Mouse (Mus musculus) large intestine, adult 2 months (tissue): ENCODE data around the gene Nrsn1. TPM values are rescaled to one million over a fixed set of nuclear protein-coding genes. Genes with fewer than 3 reads are reported as not detected.
"Not testable (repeated sequence)": the region's sequence is repeated elsewhere in the genome, so short reads cannot be mapped to it uniquely, and the experiment has no call there.

ENCODE experiments used
- DNase-seq: peaks from one replicate; pipeline ENCODE4 v3.0.0-alpha.2; 2012; ENCODE audit warnings: low read depth, low spot score
- WGBS: fragments of 180-500 bp; shearing (Covaris S2); methylation state at CpG from one replicate; pipeline ENCODE4 v1.1.7; 2018; 5-methylcytosine and 5-hydroxymethylcytosine counted together
- polyA plus RNA-seq: library from polyadenylated mRNA; depleted of rRNA; stranded (reverse); fragments of >200 nt; gene quantifications from 2 replicates; pipeline ENCODE4 v1.2.3, GENCODE M21; 2012; rRNA removed

Nrsn1 gene
- polyA plus RNA-seq, result 0.48 and 0.82 TPM in 2 replicates

GRCm38 (mm10) chr13:25270402-25270801, at the start of gene Nrsn1:
TSS of gene Nrsn1 (minus strand) at chr13:25270502.
- DNase-seq, result not testable (repeated sequence)
- WGBS, result 39% methylated on average over 2 of the region's 2 CpGs

DNA sequence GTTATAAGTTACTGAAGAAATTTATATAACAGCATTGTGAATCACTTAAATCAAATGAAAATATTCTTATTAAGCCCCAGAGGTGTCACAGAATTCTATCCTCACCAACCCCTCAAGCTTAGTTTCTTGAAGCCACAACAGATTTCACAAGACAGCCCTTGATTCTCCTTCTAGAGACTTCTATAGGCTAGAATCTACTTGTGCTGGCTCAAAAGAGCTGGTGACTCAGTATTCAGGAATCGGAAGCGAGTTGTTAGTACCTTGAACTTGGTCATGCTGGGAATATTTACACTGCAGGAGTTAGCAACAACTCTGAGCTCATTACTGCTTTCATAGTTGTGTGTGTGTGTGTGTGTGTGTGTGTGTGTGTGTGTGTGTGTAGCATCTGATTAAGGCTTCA, 41.8 kb upstream of the Nrsn1 start:
- WGBS, result 56% methylated on average over 2 of the region's 2 CpGs
- no peak for DNase-seq

DNA sequence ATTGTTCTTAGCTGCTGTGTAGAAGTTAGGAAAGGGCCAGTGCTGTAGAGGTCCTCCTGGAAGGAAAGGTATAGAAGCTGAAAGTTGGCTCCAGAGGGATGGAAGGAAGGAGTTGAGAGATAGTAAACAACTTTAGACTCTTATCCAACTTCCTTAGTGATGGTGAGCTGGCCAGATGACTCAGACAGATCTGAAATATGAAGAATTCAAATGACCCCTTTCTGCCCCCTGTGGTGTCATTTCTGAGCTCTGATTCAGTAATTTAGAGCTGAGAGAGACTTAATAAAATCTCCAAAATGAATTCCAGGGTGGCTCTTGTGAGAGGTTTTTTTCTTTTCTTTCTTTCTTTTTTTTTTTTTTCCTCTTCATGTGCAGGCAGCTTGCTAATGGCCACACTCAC, 39.8 kb upstream of the Nrsn1 start:
- DNase-seq, result no peak

GRCm38 (mm10) chr13:25288736-25289135, 18.4 kb upstream of the Nrsn1 start:
- no peak for DNase-seq
- WGBS, result 56% methylated on average over 1 of the region's 1 CpGs

- no peak for DNase-seq
- WGBS, result 64% methylated on average over 5 of the region's 5 CpGs
Observed at GRCm38 (mm10) chr13:25274934-25275565, 4.7 kb upstream of the Nrsn1 start.

GRCm38 (mm10) chr13:25272189-25272588, 1.9 kb upstream of the Nrsn1 start:
- 51% methylated on average over 4 of the region's 4 CpGs for WGBS
- no peak for DNase-seq

GRCm38 (mm10) chr13:25269569-25270268, 583 bp downstream of the Nrsn1 start:
- no peak for DNase-seq
- WGBS, result 7% methylated on average over 42 of the region's 42 CpGs

- WGBS, result 13% methylated on average over 2 of the region's 2 CpGs
- DNase-seq, result no peak
Observed at GRCm38 (mm10) chr13:25269039-25269438, 1.3 kb downstream of the Nrsn1 start.

DNA sequence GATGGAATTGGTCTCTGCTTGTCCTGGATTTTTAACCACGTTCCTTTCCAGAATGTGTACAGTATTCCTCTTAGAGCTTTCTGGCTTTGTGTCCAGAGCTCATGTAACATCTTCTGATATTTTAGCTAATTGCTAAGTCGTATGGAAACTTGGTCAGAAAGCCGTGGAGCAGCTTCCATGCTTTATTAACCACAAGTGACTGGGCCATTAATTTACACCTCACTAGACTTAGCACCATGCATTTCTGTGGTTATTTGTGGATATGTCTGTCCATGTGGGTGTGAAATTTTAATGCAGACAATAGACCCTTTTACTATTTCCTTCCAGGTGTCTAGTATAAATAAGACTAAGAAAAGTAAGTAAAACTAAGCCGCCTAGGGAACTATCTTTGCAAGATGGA, 7.6 kb downstream of the Nrsn1 start:
- no peak for DNase-seq
- 75% methylated on average over 4 of the region's 4 CpGs for WGBS

- no peak for DNase-seq
- 75% methylated on average over 6 of the region's 6 CpGs for WGBS
Observed at GRCm38 (mm10) chr13:25257608-25258007, 12.7 kb downstream of the Nrsn1 start.

DNA sequence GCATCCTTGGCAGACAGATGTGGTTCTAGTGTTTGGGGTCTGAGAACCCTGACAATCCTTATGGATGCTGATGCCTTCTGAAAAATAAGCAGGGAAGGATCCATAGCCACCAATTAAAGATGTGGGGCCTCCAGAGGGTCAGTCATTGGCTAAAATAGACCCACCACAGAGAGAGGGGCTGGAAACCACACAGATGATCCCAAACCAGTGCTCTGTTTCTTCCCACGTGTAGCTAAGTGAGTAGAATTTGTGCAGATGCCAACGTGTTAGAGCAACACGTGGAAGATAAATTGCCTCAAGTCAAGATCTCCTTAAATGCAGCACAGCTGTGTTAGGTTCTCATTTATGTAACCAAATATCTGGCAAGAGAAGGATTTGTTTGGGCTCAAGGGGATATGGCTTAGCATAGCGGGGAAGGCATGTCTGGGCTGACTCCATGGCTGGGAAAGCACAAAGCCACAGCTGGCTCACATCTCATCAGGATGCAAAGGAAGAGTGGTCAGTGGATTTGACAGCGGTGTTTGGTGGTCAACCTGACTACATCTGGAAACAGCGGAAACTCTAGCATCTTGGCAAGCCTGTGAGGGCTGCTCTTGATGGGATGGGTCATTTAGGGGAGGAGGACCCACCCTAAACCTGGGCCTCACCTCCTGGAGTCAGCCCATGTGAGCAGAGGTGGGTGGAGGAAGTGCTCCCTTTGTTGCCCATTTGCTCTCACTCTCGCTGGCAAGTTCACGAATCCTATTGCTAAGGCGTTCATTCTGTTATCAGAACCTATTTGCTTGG, 15.6 kb downstream of the Nrsn1 start:
- 62% methylated on average over 9 of the region's 9 CpGs for WGBS

GRCm38 (mm10) chr13:25251893-25252292, 18.4 kb downstream of the Nrsn1 start:
- WGBS, result 90% methylated on average over 1 of the region's 1 CpGs
- DNase-seq, result no peak

More for the DNA sequence above, 15.6 kb downstream of the Nrsn1 start:
- DNase-seq, result no peak

DNA sequence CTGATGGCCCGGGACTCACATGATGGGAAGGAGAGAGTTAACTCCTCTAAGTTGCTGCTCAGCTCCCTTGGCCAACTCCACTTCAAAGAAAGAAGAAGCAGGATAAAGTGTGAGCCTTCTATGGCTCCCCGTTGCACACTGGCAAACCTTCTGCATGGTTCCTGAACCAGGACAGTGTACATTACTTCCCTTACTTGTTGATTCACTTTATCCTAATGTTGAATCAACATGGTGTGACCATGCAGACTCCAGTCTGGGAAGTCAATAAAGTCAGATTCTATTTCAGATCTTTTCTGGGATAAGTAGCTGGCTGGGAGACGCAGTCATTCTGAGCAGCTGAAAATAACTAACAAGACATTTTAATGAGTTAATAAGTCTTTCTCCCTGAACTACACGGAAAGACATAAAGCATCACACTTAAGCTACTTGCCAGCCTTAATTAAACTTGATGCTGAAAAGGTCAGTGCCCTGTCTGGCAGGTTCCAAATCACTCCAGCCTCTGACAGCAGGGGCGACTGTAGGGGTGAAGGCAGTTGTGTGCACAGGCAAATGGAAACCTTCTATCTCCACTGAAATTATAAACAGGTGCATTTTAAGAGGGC, 50.0 kb downstream of the Nrsn1 start:
- WGBS, result 46% methylated on average over 5 of the region's 5 CpGs
- DNase-seq, result no peak

DNA sequence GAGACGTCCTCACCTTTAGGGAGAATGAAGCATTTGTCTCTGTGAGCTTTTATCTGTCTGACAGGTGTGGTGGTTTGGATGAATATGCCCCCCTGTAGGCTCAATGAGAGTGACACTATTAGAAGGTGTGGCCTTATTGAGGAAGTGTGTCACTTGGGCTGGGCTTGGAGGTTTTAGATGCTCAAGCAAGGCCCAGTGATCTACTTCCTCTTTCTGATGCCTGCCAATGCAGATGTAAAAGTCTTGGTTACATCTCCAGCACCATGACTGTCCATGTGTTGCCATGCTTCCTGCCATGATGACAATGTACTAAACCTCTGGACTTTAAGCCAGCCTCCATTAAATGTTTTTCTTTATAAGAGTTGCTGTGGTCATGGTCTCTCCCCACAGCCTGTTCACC, 51.9 kb downstream of the Nrsn1 start:
- 79% methylated on average over 1 of the region's 1 CpGs for WGBS
- no peak for DNase-seq

GRCm38 (mm10) chr13:25206950-25207349, 63.4 kb downstream of the Nrsn1 start:
- DNase-seq, result no peak
- WGBS, result 87% methylated on average over 5 of the region's 5 CpGs

Other genes starting within 250 kb of the Nrsn1 start
- gene Dcdc2a, start 214.5 kb downstream of the Nrsn1 start, polyA plus RNA-seq, result 0.02 TPM in 1 of 2 replicates, not detected in the other